Mouse (Mus musculus) liver, embryonic 11.5 days (tissue): ENCODE results near the gene Stat2. TPM values are rescaled to one million over a fixed set of nuclear protein-coding genes. Genes with fewer than 3 reads are reported as not detected.

ENCODE experiments used
- ATAC-seq: fragments of 200-750 bp; cut with Nextera tagmentation; replicated peaks from 2 replicates; pipeline ENCODE4 v1.8.0; 2017; ENCODE audit warnings: moderate number of reproducible peaks, mild to moderate bottlenecking, moderate TSS enrichment, moderate library complexity; ENCODE audit not compliant: low FRiP score
- DNase-seq: peaks from one replicate; pipeline ENCODE4 v3.0.0-alpha.2; 2017; ENCODE audit warnings: low spot score
- H3K27ac ChIP-seq: fragments of 300-500 bp; sonication (generic); 2 replicates; pipeline ENCODE4 v1.5.1; 2014; ENCODE audit warnings: mild to moderate bottlenecking, low read depth, low read length, control low read depth
- H3K27me3 ChIP-seq: fragments of 300-500 bp; sonication (generic); replicated peaks from 2 replicates; pipeline ENCODE4 v1.6.1; 2014; ENCODE audit warnings: low read length, mixed read lengths; ENCODE audit not compliant: control insufficient read depth, insufficient read depth
- H3K36me3 ChIP-seq: fragments of 300-500 bp; sonication (generic); 2 replicates; pipeline ENCODE4 v1.6.1; 2014; ENCODE audit warnings: mild to moderate bottlenecking, low read length, moderate library complexity, mixed read lengths; ENCODE audit not compliant: control insufficient read depth, insufficient read depth
- H3K4me1 ChIP-seq: fragments of 300-500 bp; sonication (generic); replicated peaks from 2 replicates; pipeline ENCODE4 v1.6.1; 2014; ENCODE audit warnings: low read length, mixed read lengths; ENCODE audit not compliant: control insufficient read depth, insufficient read depth
- H3K4me2 ChIP-seq: fragments of 300-500 bp; sonication (generic); 2 replicates; pipeline ENCODE4 v1.6.1; 2014; ENCODE audit warnings: mild to moderate bottlenecking, control low read depth, moderate library complexity
- H3K4me3 ChIP-seq: fragments of 300-500 bp; sonication (generic); 2 replicates; pipeline ENCODE4 v1.5.1; 2014; ENCODE audit warnings: low read depth, low read length, control low read depth
- H3K9ac ChIP-seq: fragments of 300-500 bp; sonication (generic); 2 replicates; pipeline ENCODE4 v1.6.1; 2014; ENCODE audit warnings: low read depth, low read length, control low read depth
- H3K9me3 ChIP-seq: fragments of 300-500 bp; sonication (generic); 2 replicates; pipeline ENCODE4 v1.6.1; 2016; ENCODE audit warnings: low read length, inconsistent platforms, mixed read lengths; ENCODE audit not compliant: control insufficient read depth
- WGBS: fragments of 180-500 bp; shearing (Covaris S2); extraction: QIAGEN DNeasy Blood & Tissue Kit; methylation state at CpG from one replicate; pipeline ENCODE4 v1.1.7; 2014; 5-methylcytosine and 5-hydroxymethylcytosine counted together
- polyA plus RNA-seq: library from polyadenylated mRNA; unstranded; fragments of >200 nt; fragmentation: Nextera tagmentation; extraction: Ambion mirVana; gene quantifications from 2 replicates; pipeline ENCODE4 v1.2.1, GENCODE M21; 2014

The Stat2 gene
- polyA plus RNA-seq, result 12.5 and 14.9 TPM in 2 replicates

GRCm38 (mm10) chr10:128270287-128270841 lies at the start of gene Stat2:
Gene Stat2, plus strand, starts transcription at chr10:128270559.
- peak; percentile 99 for ATAC-seq
- under 1% methylated on average over 43 of the region's 43 CpGs for WGBS
- no peaks in the 10 kb centered on the region for H3K36me3 ChIP-seq
- no peaks in the 10 kb centered on the region for H3K9me3 ChIP-seq
- peaks cover 6% of the 10 kb centered on the region for H3K4me1 ChIP-seq
- peak within 1 kb of the TSS; percentile 77 for H3K4me3 ChIP-seq
- H3K4me2 ChIP-seq, result peak within 1 kb of the TSS; percentile 82
- DNase-seq, result peak; percentile 94
- peak within 1 kb of the TSS; percentile 78 for H3K9ac ChIP-seq
- no peaks in the 10 kb centered on the region for H3K27me3 ChIP-seq
- peak within 1 kb of the TSS; percentile 67; the same call in 1 of the 2 replicates for H3K27ac ChIP-seq

- DNase-seq, result no peak
- H3K4me3 ChIP-seq, result no peak overlapping the region
- no peaks in the 10 kb centered on the region for H3K36me3 ChIP-seq
- H3K4me2 ChIP-seq, result no peak overlapping the region
- no peaks in the 10 kb centered on the region for H3K9me3 ChIP-seq
- H3K9ac ChIP-seq, result no peak overlapping the region; the same call in 1 of the 2 replicates
- no peaks in the 10 kb centered on the region for H3K27me3 ChIP-seq
- H3K4me1 ChIP-seq, result peaks cover 13% of the 10 kb centered on the region; the same call in 1 of the 2 replicates
- H3K27ac ChIP-seq, result no peak overlapping the region
- no peak for ATAC-seq
- WGBS, result 63% methylated on average over 16 of the region's 16 CpGs
These were observed 48.6 kb upstream of the Stat2 start for GRCm38 (mm10) chr10:128221533-128222286.

GRCm38 (mm10) chr10:128225064-128225463 lies 45.3 kb upstream of the Stat2 start:
- Histone ChIP-seq H3K4me1 (peaks cover 6% of the 10 kb centered on the region; the same call in 1 of the 2 replicates), H3K27ac (no peak overlapping the region), H3K4me3 (no peak overlapping the region), H3K9ac (no peak overlapping the region), H3K36me3 (no peaks in the 10 kb centered on the region), H3K27me3 (no peaks in the 10 kb centered on the region), H3K9me3 (no peaks in the 10 kb centered on the region), H3K4me2 (no peak overlapping the region)
- DNase-seq (no peak), ATAC-seq (no peak)
- WGBS, result 65% methylated on average over 5 of the region's 5 CpGs

GRCm38 (mm10) chr10:128225538-128225937 lies 44.8 kb upstream of the Stat2 start, which contains the start of gene Mip:
Gene Mip, plus strand, starts transcription at chr10:128225838.
- H3K36me3 ChIP-seq, result no peaks in the 10 kb centered on the region
- no peaks in the 10 kb centered on the region for H3K27me3 ChIP-seq
- H3K27ac ChIP-seq, result no peak within 1 kb of the TSS
- no peak within 1 kb of the TSS for H3K4me2 ChIP-seq
- WGBS, result 62% methylated on average over 4 of the region's 4 CpGs
- no peak within 1 kb of the TSS for H3K4me3 ChIP-seq
- H3K4me1 ChIP-seq, result peaks cover 9% of the 10 kb centered on the region; the same call in 1 of the 2 replicates
- DNase-seq (no peak), ATAC-seq (no peak)
- H3K9ac ChIP-seq, result 0 out of 2 replicates have a peak within 1 kb of the TSS, but pooled peaks have one; percentile 3
- no peaks in the 10 kb centered on the region for H3K9me3 ChIP-seq

DNA sequence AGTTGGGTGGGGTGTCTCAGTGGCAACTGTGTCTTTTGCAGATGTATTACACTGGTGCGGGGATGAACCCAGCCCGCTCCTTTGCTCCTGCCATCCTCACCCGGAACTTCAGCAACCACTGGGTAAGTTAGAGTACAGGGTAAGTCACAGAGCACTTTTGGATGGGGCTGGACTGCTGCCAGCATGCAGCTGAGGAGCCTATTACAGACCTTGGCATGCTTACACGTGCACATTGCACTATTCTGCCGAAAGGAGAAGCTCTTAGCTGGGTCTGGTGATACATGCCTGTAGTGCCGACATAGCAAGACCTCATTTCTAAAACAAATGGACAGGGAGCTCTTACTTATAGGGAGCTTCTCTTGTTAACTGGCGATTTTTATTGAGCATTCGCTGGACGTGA lies 42.8 kb upstream of the Stat2 start:
- no peak overlapping the region for H3K4me3 ChIP-seq
- ATAC-seq (no peak), DNase-seq (no peak)
- no peak overlapping the region for H3K9ac ChIP-seq
- H3K27me3 ChIP-seq, result no peaks in the 10 kb centered on the region
- H3K4me1 ChIP-seq, result peaks cover 10% of the 10 kb centered on the region; the same call in 1 of the 2 replicates
- no peak overlapping the region for H3K27ac ChIP-seq
- no peaks in the 10 kb centered on the region for H3K36me3 ChIP-seq
- H3K4me2 ChIP-seq, result no peak overlapping the region
- WGBS, result 85% methylated on average over 9 of the region's 9 CpGs
- H3K9me3 ChIP-seq, result no peaks in the 10 kb centered on the region

GRCm38 (mm10) chr10:128228009-128228408 lies 42.4 kb upstream of the Stat2 start:
- Histone ChIP-seq H3K4me2 (no peak overlapping the region), H3K27me3 (no peaks in the 10 kb centered on the region), H3K36me3 (no peaks in the 10 kb centered on the region), H3K4me3 (no peak overlapping the region), H3K27ac (no peak overlapping the region), H3K9ac (no peak overlapping the region), H3K9me3 (no peaks in the 10 kb centered on the region), H3K4me1 (peaks cover 12% of the 10 kb centered on the region; the same call in 1 of the 2 replicates)
- ATAC-seq, result no peak
- 91% methylated on average over 8 of the region's 8 CpGs for WGBS
- DNase-seq, result no peak

- Histone ChIP-seq H3K27ac (peak overlapping the region; percentile 90; the same call in 1 of the 2 replicates), H3K9ac (peak overlapping the region; percentile 97; the same call in 1 of the 2 replicates), H3K4me3 (peak overlapping the region; percentile 72; the same call in 1 of the 2 replicates), H3K36me3 (peaks cover 2% of the 10 kb centered on the region; the same call in 1 of the 2 replicates), H3K9me3 (no peaks in the 10 kb centered on the region), H3K4me2 (peak overlapping the region; percentile 68), H3K4me1 (peaks cover 17% of the 10 kb centered on the region), H3K27me3 (no peaks in the 10 kb centered on the region)
- DNase-seq (no peak), ATAC-seq (no peak)
- 77% methylated on average over 12 of the region's 12 CpGs for WGBS
These were observed 39.8 kb upstream of the Stat2 start for GRCm38 (mm10) chr10:128230582-128230981.

GRCm38 (mm10) chr10:128231146-128231545 lies 39.2 kb upstream of the Stat2 start:
- H3K36me3 ChIP-seq, result peaks cover 2% of the 10 kb centered on the region; the same call in 1 of the 2 replicates
- H3K4me2 ChIP-seq, result peak overlapping the region; percentile 68
- H3K4me3 ChIP-seq, result peak overlapping the region; percentile 72
- 19% methylated on average over 5 of the region's 5 CpGs for WGBS
- ATAC-seq (no peak), DNase-seq (no peak)
- no peaks in the 10 kb centered on the region for H3K9me3 ChIP-seq
- peak overlapping the region; percentile 97 for H3K9ac ChIP-seq
- H3K27ac ChIP-seq, result peak overlapping the region; percentile 90
- no peaks in the 10 kb centered on the region for H3K27me3 ChIP-seq
- H3K4me1 ChIP-seq, result peaks cover 17% of the 10 kb centered on the region
